Mouse (Mus musculus) cerebellum, adult 11 months (tissue): ENCODE data around the gene Fnbp4.
A peak's percentile ranks its signal among the peaks of the same experiment; 100 is the strongest.
"Not testable (repeated sequence)": the region's sequence is repeated elsewhere in the genome, so short reads cannot be mapped to it uniquely, and the experiment has no call there.

Source experiments
- DNase-seq: peaks from one replicate; pipeline ENCODE4 v3.0.0; 2022

The Fnbp4 gene

DNA sequence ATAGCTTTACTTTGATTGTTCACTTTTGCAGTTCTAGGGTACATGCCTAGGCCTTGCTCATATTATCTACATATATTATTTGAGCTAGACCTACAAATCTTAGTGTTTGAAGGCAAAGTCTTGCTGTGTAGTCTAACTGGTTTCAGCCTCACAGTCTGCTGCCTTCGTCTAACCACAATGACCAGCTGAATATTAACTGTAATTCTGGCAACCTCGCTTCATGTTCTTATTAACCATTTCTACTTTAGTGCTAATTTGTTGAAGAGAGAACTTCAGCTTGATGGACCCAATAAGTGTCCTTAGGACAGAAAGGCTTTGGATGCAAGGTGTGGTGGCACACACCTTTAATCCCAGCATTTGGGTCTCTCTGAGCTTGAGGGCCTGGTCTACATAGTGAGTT, 43.0 kb downstream of the Fnbp4 start:
- DNase-seq, result no peak

DNA sequence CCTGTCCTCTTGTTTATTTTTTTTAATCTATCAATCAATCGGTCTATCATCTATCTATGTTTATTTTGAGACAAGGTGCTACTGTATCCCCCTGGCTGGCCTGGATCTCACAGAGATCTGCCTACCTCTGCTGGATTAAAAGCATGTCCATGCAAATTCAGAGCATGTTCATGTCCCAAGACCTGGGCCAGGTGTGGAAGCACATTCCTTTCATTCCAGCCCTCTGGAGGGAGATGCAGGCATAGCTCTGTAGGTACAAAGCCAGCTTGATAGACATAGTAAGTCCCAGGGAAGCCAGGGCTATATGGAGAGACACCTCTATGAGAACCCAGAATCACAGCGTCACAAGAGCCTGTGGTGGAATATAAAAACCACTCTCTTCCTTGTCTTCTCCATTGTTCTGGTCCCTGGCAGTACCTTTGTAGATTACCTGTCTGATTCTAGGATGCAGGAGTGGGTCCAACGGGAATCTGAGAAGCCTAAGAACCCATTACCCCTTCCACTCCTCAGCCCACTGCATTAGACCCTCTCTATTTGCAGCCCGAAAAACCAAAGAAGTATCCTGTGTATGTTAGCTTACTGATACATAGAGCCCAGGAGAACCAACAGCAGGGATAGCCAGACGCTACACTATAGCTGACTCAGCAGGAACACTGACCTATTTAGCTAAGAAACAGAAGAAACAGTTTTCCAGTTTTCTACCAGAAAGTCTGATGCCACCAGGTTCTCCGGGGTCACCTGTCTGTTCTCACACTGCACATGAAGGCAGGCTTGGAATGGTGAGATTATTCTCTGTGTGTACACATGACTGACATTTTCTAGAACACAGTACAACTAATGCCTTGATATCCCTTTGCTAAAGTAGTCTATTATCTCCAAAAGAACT, 63.3 kb downstream of the Fnbp4 start:
- DNase-seq, result no peak

DNA sequence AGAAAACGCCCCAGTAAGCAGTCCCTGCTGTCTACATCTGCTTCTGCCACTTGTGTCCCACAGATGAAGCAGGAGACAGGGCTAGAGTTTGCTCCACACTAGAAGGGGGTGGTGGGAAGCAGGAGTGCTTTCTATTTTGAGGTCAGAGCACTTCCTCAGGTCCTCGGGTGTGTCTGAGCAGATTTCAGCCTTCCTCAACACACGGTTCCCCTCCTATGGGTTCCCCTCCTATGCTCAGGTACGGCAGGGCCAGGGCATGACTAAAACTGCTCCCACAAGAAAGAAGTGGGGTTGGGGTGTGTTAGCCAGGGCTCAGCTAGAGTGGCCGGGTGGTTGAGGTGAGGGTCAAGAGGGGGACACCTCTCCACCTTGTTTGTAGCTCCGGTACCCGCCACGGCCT, 65.6 kb downstream of the Fnbp4 start:
- DNase-seq, result no peak

DNA sequence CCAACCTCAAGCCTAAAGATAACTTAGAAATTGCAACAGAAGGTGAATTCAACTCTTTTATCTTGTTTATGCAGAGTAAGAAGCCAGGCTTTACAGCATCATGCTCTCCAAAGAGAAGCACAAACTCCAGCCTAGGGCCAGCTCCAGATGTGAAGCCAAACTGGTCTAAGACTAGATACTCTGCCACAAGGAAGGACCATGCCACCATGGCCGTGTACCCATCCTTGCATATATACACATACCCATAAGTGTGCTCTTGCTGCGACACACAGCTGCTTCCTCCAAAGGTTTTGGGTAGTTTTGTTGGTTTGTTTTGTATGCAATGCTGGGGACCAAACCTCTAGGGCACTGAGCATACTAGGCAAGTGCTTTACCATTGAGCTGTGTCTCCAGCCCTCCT, 70.1 kb downstream of the Fnbp4 start:
- DNase-seq, result no peak

DNA sequence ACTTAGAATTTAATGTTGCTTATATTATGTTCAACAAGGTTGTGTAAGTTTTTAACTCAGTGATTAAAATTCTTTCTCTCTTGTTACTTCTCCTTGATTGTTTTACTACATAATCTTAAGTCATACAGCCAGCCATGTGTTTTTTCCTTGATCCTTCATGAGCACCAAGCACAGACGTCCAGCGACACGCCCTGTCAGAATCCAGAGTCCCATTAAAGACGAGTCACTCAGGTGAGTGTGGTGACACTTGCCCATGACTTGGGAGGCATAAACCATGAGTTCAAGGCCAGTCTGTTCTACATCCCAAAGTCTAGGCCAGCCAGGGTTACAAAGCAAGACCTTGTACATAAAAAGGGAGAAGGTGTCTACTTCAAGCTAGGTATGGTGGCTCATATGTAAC, 71.0 kb downstream of the Fnbp4 start:
- DNase-seq, result no peak

DNA sequence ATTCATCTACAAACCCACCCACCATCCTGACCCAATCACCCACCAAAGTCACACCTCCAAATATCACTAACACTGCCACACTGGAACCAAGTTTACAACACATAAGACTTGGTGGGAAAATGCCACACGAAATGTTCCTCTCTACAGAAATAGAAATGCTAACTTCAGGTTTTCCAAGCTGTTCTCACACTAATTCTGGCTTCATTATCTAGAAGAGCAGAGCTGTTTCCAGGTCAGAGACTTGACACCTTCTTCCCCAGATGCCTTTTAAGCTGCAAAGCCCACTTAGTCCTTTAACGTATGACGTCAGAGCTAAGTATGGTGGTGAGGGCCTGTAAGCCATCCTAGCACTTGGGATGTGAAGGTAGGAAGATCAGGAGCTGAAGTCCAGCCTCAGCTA, 73.5 kb downstream of the Fnbp4 start:
- no peak for DNase-seq

DNA sequence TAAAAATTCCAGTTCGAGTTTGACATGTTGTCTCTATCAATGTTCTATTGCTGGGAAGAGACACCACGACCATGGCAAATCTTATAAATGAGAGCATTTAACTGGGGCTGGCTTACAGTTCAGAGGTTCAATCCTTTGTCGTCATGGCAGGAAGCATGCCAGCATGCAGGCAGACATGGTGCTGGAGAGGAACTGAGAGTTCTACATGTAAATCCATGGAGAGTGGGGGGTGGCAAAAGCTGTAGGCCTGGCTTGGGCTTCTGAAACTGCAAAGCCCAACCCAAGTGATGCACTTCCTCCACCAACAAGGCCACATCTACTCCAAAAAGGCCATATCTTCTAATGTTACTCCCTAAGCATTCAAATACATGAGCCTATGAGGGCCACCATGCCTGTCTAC, 75.7 kb downstream of the Fnbp4 start:
- no peak for DNase-seq

DNA sequence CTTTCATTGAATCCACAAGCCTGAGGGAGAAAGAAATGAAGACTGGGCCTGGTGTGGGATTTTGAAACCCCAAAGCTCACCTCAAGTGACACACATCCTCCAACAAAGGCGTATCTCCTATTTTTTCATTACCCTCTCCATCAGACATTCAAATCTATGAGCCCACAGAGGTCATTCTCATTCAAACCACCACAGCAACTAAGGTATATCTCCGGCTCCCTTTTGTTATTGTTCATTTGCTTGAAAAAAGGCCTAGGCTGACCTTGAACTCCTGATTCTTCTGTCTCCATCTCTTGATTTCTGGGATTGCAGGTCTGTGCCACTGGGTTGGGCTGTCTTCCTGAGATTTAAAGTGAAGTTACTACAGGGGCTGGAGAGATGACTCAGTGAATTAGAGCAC, 77.8 kb downstream of the Fnbp4 start:
- DNase-seq, result no peak

DNA sequence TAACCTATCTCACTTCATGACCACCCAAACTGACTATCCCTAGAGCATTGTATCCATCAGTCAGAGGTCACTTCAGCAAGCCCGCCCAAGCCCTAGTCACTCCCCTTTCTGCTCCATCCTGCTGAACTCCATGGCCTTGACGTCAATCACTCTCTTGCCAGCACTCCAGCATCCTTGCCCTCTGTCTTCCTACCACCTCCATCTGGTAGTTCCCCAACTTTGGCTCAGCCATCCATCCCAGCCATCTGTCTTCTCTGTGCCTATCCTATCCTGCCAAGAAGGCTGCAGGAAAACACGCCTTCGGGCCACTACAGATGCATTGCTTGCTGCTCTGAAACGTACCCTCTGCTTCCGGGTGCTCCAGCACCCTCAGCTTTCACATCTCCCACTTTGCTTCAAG, 78.6 kb downstream of the Fnbp4 start:
- peak; percentile 93 for DNase-seq

DNA sequence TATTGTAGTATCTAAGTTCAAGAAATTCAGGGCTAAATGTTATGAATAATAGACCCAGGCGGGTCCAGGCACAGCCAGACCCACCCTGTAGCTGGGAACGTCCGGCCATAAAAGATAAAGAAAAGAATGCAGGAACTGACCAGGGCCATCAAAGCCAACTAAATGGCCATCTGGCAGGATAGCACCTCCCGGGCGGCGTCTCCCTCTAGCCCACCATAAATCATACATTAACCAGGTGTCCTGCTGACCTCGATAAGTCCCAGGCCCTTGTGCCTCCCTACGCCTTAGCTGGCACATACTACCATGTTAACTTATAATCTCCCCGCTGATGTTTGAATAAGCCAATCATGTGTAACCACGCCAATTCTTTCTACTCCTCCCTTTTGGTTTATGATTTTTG, 79.4 kb downstream of the Fnbp4 start:
- not testable (repeated sequence) for DNase-seq

DNA sequence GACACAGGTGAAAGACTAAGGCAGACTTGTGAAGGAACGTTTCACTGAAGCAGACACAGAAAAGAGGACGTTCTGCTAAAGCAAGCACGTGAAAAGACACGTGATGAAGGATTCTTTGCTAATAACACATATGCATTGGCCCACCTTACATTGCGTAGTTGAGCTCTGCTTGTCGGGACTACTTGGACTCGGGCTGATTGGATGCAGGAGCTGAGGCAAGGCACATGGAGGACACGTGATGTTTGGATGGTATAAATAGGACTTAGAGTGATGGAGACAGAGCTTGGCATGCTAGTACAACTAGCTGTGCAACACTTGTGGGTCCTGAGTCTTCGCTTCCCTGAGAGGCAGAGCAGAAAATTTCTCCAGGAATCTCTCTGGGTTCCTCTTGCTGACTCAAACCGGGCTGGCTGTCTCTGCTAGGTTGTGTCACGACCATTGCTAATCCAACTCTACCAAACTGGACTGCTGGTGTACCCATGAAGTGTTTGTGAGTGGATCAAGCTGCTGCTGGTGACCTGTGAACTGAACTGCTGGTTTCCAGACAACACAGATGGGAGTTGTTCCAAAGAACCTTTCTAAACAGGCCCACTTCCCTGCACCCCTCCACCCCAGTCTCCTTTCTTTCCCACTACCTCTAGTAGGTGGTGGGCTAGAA, 80.5 kb downstream of the Fnbp4 start:
- no peak for DNase-seq

DNA sequence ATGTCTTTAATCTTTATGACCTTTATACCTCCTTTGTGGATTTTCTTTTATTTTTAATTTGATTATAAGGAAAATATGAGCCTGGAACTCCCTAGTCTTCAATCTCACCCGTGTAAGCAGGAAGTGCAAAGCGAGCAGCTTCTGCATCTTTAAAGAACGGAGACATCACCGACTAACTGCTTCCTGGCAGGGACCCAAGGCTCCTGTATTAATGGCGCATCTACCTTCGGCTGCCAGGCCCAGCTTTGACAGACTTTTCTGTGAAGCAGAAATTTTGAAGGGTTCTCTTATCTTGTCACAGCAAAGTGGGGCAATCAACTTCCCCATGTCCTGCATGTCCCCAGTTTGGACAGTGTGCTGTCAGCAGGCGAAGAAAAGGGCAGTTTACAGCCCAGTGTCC, 83.6 kb downstream of the Fnbp4 start:
- no peak for DNase-seq
